Mouse (Mus musculus): ENCODE data around the gene Olfr148.

Olfr148 gene

DNA sequence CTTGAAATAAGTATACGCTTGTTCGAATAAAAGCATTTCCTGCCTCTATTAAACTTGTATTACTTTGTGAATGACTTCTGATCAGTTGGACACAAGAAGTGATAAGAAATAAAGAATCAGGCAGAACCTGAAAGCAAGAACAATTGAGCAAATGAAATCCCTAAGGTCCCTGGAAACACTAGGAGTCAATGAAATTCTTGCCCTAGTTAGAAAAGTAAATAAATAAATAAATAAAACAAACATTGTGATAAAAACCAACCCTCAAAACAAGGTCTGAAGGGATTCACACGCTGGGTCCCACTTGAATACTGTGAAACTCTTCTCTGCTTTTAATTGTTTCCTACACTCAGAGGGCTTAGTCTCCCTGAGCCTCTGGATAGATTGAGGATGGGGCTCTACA lies at the start of gene Olfr148:
Olfr148 (plus strand) TSS at position 301 of the 400 bp plus-strand sequence.
- no peak for DNase-seq (ENCODE audit: low spot score)

DNA sequence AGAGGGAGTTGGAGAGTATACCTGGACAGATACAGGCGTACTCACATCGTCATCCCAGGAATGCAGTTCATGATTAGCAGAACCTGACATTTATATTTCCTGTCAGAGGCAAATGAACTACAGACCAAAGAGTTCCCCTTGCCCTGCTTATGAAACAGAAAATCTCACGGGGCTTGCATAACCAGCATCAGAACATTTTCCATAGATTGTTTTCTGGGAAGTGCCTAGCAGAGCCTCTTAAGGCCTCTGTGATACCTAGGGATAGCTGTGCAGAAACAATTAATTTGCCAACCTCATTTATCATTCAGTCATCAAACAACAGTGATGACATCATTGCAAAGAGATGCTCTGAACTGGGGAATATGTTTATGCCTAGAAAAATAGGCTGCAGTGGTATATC lies 35.0 kb upstream of the Olfr148 start, which contains the start of gene Olfr959:
Olfr959 (minus strand) TSS at position 101 of the 400 bp plus-strand sequence.
- DNase-seq (ENCODE audit: low spot score), result no peak

DNA sequence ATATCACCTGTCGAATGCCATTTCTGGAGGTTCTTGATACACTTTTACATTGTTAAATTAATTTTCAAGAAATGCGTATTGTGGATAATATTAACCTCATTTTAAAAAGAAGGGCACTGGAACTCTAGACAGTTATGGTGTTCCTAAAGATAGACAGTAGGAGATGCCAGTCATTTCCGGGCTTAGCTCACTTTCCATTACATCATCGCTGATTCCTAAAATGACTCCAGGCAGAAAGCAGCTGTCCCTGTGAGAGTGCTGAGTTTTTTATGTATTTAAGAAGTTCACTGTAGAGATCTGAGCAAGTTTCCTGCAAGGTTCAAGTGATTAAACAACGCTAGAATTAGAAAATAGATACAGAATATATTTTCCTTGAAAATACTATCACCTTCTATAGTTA lies 33.4 kb upstream of the Olfr148 start:
- DNase-seq (ENCODE audit: low spot score), result no peak

DNA sequence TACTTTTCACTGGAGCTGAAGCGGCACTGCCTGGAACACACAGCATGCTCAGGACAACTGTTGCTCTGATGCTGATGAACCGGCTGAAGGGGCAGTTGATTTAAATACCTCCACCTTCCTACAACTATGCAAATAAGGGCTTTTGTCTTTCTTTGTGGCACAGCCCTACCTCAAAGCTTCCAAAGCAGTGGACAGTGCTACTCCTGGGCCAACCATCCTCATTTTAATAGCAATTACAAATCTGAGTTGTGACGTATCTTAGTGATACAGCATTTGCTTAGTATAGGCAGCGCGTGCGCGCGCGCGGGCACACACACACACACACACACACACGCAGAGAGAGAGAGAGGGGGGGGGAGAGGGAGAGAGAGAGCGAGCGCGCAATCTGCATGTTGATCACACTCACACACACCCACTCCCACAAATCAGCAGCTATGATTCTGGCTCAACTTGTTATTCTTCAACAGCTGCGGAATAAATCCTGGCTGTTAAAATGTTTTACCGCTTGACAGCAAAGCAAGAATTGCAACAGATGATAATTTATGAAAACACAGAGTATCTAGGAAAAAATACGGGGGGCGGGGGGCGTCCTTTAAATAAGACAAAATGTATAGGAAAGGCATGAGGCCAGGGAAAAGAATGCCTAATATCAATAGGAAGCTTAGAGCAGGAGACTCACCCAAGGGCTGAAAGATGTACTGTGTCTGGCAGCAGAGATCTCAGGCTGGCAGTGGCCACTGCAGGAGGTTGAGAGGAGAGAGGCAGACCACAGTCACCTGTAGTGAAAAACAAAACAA lies 7.7 kb upstream of the Olfr148 start:
- DNase-seq (ENCODE audit: low spot score), result no peak

DNA sequence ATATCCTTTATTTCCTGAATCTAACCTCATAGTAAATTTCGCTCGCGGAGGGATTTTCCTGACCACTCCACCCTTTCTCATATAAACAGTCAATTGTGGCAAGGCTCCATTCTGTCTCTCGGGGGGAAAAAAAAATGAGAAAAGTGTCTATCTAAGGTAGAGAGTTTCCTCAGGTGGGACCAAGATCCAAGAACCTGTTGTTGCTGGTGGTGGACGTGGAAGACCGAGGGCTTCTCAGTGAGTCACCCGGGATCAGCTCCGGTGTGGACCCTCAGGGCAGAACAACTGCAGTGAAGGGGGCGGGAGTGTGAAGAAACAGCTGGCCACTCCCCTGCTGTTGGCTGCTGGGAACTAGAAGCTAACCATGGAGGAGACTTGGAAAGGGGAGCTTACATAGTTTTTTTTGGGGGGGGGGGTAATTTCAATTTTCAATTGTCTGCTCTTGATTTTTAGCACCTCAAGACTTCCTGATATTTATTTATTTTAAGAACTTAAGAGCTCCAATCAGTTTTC lies 7.1 kb upstream of the Olfr148 start:
- DNase-seq (ENCODE audit: low spot score), result no peak

DNA sequence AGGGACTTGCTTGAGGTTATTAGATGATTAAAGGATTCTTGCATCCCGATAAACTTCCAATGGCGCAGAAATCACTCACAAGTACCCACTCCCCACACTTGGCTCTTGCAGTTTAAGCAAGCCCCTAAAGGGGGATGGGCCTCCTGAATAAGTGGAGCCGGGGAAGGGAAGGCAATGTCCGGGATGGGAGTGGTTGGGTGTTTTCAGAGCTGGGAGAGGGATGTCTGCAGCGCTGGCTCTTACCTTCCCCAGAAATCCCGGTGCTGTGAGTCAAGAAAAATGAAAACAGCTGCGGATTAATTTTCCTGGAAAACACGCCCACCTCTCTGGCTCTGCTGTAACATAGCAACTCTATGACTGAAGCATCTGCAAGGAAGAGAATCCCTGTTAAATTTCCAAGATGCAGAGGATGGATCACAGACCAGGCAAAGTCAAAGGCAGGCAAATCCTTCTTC lies 6.4 kb upstream of the Olfr148 start, which contains the start of gene AW551984:
AW551984 (minus strand) TSS at position 405 of the 455 bp plus-strand sequence.
- no peak for DNase-seq (ENCODE audit: low spot score)

DNA sequence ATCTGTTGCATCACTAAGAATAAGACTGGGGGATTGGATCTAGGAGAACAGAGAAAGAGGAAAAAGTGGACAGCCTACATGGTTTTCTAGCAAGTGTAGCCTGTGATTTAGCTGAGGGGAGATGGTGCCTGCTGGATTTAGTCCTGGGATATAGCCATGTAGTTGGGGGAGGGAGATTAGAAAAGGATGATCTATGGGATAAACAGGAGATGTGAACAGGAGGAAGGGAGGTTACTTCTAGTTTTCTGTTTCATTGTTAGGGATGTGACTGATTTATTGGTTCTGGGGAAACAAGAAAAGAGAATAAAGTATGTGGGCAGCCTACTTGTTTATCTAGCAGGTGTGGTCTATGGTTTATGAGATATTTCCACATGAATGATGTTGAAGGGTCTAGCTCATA lies 2.0 kb upstream of the Olfr148 start:
- DNase-seq (ENCODE audit: low spot score), result no peak

DNA sequence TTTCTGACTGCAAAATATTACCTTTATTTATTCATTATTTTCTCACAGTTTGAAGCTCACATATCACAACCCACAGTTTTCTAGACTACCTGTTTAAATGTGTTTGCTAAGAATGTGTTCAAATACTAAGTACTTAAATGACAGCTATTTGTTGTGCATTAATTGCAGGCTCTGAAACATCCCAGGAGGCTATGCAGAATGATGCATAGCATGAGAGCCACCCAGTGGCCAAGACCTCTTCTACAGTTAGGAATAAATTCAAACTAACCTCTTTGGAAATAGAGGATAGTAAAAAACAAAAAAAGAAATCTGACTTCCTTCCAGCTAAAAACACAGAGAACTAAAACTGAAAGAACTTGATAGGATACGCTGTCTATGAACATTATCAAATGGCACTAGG lies 1.5 kb downstream of the Olfr148 start:
- DNase-seq (ENCODE audit: low spot score), result no peak

DNA sequence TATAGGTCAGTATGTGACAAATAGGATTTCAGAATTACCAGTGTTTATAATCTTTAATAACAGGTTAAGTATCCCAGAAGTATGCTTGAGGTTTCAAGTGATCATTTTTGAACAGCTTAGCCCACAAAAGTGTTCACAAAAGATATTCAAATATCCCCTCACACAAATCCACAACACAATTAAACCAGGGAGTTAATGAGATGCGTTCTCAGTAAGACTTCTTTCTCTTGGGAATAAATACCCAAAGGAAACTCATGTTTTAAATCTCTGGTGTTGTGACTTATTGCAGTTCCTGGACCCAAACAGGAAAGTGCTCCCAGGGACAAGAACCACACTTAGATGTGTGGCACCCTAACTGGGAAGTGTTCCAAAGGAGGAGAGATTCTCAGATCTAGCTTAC lies 10.6 kb downstream of the Olfr148 start, which contains the start of gene Olfr960:
Olfr960 (plus strand) TSS at position 301 of the 400 bp plus-strand sequence.
- DNase-seq (ENCODE audit: low spot score), result no peak

DNA sequence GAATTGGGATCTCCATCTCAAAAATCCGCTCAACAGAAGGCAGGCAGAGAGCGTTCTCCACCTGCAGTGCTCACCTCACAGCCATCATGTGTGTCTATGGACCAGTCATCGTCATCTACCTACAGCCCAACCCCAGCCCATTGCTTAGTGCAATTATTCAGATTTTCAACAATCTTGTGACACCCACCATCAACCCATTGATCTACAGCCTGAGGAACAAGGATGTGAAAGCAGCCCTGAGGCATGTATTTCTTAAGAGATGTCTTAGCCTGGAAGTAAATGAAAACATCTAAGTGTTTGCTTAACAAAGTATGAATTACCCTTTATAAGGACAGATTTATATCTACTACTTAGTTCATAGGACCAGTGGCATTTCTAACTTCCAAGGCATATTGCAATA lies 13.3 kb downstream of the Olfr148 start:
- no peak for DNase-seq (ENCODE audit: low spot score)

DNA sequence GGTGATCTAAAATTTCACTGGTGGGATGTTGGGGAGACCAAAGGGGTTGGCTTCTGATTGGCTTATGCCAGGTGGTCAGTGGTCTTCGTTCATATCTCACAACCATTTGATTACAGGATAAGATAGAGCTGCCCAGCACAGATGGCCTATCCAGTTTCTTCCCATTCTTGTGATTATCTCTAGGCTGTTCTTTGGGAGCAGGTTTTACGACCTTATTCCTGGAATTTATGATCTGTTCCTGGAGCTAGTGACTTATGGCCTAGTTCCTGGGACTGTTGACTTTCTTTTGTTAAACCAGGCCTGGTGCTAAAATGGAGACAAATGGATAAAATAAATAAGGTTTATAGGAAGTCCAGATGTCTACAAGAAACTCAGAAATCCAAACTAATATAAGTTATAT lies 14.3 kb downstream of the Olfr148 start:
- no peak for DNase-seq (ENCODE audit: low spot score)

DNA sequence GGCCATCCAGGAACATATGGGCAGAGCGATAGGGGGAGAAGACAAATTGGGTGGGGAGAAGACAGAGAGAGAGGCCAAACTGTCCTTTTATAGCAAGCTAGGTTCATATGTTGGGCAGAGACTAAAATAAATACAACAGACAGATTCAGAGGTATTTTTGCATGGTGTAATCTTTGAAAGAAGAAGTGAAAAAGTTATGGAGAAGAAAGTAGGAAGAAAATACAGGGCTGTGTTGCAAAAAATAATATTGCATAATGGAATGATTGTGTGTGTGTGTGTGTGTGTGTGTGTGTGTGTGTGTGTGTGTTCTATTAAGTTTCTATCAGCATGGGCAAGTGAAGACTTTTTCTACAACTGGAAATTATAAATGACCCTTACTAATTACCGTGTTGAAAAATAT lies 18.6 kb downstream of the Olfr148 start:
- DNase-seq (ENCODE audit: low spot score), result no peak

DNA sequence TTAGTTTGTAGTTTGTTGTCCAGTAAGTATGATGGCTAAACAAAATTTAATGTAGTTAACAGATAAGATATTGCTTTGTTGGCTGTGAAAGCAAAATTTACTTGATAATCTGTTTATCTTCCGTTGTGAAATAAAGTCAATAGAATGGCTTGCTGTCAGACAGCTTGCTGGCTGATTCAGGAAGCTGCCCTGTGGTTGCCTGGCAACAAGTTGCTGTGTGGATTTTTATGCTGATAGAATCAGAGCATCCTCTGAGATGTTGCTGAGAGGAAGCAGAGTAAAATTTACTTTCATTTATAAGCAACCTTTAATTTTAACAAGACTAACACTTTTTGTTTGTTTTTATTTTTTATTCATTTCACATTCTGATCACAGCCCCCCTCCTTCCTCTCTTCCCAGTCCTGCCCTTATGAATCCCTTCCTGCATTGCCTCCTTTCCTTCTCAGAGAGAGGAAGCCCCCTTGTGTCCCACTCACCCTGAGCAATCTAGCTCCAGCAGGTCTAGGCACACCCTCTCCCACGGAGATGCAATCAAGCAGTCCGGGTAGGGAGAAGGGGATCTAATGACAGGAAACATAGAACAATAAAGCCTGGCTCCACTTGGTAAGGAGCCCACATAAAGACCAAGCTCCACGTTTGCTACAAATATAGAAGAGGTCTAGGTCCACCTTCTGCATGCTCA lies 23.6 kb downstream of the Olfr148 start:
- no peak for DNase-seq (ENCODE audit: low spot score)

DNA sequence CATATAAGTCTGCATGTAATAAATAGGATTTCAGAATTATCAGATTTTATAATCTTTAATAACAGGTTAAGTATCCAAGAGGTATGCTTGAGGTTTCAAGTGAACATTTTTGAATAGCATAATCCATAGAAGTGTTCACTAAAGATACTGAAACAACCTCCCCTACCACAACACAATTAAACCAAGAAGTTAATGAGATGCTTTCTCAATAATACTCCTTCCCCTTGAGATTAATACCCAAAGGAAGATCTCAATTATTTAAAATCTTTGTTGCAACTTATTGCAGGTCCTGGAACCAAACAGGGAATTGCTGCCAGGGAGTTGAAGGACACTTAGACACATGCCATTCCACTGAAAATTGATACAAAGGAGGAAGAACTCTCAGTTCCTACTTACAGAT lies 34.3 kb downstream of the Olfr148 start, which contains the start of gene Olfr961:
Olfr961 (plus strand) TSS at position 301 of the 400 bp plus-strand sequence.
- no peak for DNase-seq (ENCODE audit: low spot score)

DNA sequence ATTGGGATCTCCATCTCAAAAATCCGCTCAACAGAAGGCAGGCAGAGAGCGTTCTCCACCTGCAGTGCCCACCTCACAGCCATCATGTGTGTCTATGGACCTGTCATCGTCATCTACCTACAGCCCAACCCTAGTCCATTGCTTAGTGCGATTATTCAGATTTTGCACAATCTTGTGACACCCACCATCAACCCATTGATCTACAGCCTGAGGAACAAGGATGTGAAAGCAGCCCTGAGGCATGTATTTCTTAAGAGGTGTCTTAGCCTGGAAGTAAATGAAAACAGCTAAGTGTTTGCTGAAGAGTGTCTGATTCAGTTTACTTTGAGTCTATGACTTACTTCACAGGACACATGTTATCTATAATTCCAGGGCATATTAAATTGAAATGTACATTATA lies 36.9 kb downstream of the Olfr148 start:
- no peak for DNase-seq (ENCODE audit: low spot score)

DNA sequence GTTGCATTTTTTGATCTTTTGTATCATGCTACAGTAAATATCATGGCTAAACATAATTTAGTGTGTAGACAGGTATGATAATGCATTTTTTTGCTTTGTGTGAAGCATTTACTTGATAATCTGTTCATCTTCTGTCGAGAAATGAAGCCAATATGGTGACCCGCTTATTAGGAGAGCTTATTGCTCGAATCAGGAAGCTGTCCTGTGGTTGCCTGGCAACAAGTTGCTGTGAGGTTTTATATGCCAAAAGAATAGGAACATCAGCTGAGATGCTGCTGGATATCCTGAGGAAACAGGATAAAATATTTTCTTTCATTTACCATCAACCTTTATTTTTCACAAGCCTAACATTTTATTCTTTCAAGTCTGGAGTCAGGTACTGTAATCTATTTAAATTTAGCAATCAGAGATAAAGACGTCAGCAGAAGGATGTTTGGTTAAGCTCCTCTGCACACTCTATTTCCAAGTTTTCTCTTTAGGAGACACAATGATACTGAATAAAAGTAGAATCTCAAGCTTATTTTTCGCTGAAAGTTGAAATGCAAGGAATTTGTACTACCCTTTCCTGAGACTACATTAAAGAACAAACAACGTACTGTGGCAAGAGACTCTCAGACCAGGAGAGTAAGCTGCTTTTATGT lies 44.4 kb downstream of the Olfr148 start:
- DNase-seq (ENCODE audit: low spot score), result no peak
